Mouse (Mus musculus) MEL-GATA-1-ER (cell line): ENCODE results near the gene Zdhhc24.

ENCODE experiments used
- DNase-seq: peaks from one replicate; pipeline ENCODE4 v3.0.0-alpha.2; 2012; ENCODE audit warnings: low read depth; ENCODE audit errors: extremely low read depth

Zdhhc24 gene

DNA sequence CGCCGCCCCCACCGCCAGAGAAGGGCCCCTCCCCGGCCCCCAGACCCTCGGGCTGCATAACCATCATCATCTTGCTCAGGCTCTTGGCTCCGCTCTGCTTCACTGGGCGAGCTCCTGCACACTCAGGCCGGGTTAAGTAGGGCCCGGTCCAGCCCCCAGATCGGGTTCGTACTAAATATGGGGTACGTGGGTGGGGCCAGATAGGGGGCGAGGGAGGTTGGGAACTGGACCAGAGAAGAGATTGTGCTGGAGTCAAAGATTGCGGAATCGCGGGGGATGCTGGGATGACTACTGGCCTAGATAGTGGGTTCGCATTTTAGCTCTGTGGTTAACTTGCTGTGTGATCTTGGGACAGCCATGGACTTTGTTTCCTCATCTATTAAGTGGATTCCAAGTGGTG, 683 bp upstream of the Zdhhc24 start, which contains the start of gene Actn3:
TSS of gene Actn3 (minus strand) at position 125 of the 400 bp plus-strand sequence.
- DNase-seq: no peak

DNA sequence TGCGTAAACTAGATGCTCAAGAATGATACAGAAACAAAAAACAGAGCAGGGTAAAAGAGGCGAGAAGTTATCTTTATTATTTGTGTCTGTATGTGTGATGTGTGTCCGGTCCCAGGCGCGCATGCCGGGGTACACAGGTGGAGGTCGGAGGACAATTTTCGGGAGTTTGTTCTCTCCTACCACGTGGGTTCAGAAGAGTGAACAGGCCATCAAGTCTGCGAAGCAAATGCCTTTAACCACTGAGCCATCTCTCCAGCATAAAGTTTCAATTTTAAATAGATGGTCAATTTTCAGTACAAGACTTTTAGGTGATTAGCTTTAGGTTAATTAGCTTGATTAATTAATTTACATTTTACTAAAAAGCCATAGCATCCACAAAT, 846 bp downstream of the Zdhhc24 start:
- no peak for DNase-seq

- DNase-seq: no peak
These were observed 5.5 kb downstream of the Zdhhc24 start for GRCm38 (mm10) chr19:4883961-4884360.

- no peak for DNase-seq
These were observed 11.3 kb downstream of the Zdhhc24 start for GRCm38 (mm10) chr19:4889791-4890190.

GRCm38 (mm10) chr19:4891798-4892197, 13.3 kb downstream of the Zdhhc24 start:
- peak; percentile 64 for DNase-seq

- no peak for DNase-seq
These were observed 18.5 kb downstream of the Zdhhc24 start for GRCm38 (mm10) chr19:4896780-4897520.

DNA sequence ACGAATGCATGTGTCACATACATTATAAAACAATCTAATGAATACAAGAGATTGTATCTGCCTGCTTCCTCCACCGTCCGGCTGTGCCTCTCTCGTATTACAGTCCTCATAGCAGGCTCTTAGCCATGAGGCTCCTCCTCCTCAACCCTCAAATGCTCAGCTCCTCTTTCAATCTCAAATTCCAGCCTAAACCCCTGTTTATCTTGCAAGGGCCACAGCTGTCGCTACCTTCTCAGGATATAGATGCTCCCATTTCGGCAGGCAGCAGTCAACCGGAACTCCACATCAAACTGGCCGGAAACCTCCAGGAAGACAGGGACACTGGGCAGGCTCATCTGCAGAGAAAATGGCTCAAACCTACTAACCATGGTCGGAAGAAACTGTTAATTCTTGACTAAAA, 20.5 kb downstream of the Zdhhc24 start:
- no peak for DNase-seq

DNA sequence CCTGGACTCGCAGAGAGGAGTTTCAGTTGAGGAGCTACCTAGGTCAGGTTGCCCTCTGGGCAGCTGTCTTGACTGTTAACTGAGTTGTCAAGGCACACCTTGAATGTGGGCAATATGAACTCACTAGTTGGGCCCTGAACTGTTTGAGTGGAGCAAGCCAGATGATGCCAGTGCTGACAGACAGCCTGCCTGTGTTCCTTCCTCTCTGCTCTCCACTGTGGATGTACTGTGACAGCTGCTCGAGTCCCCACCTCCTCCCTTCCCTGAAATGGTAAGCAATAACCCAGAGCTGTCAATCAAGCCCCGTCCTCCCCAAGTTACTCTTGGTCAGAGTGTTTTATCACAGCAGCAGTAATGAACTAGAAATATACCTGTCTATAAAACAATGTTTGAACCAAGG, 21.4 kb downstream of the Zdhhc24 start:
- DNase-seq: no peak

DNA sequence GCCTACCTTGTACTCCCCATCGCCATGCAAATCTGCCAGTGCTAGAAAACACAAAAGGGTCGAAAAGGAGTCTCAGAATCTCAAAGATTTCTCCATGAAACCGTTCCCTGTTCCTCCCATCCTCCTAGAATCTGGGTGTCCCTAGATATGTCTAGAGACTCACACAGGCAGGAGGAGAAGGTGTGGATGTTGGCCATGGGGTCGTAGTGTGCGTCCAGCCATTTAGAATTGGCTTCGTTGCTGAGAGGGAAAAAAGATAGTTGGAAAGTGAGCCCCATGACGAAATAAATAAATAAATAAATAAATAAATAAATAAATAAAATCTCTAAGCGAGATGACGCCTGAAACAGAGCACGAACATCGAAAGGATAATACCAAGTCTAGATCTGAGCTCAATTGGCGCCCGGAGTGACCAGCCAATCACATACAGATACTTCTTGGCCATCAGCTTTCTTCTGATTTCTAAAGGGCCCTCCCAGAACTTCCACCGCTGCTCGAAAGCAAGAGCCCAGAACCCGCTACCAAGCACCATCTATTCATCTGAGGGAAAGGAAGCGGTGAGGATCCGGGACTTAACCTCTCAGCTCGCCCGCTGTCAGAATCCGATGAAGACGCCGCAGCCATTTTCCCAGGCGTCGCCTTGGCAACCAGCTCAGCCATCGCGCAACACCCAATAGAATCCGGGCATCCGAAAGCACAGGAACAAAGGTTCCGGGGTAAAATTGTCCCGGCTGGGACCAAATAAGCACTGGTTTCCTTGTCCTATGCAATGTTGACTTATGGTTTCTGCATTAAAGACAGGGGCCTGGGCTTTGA, 27.7 kb downstream of the Zdhhc24 start, which contains the start of gene Bbs1:
TSS of gene Bbs1 (minus strand) at position 650 of the 816 bp plus-strand sequence.
- no peak for DNase-seq

DNA sequence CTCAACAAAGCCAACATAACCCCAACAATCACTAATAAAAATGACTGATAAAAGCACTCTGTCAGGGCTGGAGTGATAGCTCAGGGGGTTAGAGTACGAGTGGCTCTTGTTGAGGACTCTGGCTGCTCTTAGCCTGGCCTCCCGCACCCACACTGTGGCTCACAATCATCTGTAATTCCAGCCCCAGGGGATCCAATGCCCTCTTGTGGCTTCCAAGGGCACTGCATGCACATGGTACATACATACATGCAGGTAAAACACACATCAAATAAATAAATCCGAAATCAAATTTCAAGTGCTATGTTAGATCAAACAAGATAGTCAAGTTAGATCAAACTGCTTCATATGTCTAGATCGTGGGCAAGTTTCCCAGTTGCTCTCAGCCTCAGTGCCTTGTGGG, 29.6 kb downstream of the Zdhhc24 start:
- DNase-seq: no peak

- DNase-seq: no peak
These were observed 30.9 kb downstream of the Zdhhc24 start for GRCm38 (mm10) chr19:4909376-4909775.

DNA sequence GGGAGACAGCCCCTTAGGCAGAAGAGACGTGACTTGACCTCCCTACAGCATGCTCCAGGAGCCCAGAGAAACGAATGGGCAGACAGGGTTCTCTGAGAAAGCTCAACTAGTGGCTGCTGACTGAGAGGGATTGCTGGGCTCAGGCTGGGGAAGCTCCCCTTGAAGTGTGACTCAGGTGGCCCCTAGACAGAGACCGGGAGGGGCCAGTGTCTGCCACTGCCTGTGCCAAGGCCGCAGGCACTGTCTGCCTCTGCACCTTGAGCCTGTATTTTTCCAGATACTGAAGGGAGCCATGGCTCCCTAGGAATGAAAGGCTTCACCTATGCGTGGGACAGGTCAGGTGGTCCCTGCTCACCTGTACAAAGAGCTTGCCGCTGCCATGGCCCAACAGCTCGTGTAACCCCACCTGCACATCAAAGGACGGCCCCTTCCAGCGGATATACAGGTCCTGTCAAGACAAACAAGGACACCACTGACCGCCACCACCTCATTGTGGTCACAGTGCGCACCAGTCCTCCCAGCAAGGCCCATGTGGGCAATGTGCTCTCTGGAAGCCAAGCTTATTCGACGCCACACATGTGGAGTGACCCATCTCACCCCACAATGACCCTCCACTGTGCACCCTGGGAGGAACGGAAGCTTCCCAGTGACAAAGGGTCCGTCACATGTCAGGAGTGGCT, 37.6 kb downstream of the Zdhhc24 start:
- DNase-seq: no peak

GRCm38 (mm10) chr19:4916827-4917226, 38.4 kb downstream of the Zdhhc24 start:
- no peak for DNase-seq

- no peak for DNase-seq
These were observed 41.2 kb downstream of the Zdhhc24 start for GRCm38 (mm10) chr19:4919652-4920051.

- no peak for DNase-seq
These were observed 46.8 kb downstream of the Zdhhc24 start for GRCm38 (mm10) chr19:4925121-4925860.

DNA sequence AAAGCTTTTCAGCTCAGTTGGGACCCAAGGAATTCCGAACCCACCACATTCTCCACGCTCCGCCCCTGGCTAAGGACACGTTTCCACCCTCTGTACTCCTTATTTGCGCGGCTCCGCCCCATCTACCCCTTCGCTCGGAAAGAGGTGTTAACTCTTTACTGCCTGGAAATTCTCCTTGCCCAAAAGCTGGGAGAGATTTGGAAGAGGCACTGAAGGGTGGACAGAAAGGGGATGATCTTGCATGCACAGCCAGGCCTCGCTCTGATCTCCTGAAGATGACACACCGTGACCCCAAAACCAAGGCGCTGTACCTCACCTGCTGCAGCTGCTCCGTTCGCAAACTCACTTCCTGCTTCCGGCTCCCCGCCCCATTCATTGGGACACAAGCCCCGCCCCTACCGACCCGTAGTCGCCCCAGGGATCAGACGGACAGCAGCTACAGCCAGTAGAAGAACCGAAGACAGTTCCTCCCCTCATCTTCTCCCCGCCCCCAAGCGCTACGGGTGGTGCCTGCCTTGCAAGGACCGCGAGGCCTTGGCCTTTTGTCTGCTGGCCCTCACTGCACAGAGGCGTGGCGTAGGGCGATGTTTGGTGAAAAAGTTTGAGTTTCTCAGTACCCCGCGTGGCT, 49.5 kb downstream of the Zdhhc24 start, which contains the start of gene Dpp3:
TSS of gene Dpp3 (minus strand) at position 384 of the 628 bp plus-strand sequence.
- peak; percentile 89 for DNase-seq

DNA sequence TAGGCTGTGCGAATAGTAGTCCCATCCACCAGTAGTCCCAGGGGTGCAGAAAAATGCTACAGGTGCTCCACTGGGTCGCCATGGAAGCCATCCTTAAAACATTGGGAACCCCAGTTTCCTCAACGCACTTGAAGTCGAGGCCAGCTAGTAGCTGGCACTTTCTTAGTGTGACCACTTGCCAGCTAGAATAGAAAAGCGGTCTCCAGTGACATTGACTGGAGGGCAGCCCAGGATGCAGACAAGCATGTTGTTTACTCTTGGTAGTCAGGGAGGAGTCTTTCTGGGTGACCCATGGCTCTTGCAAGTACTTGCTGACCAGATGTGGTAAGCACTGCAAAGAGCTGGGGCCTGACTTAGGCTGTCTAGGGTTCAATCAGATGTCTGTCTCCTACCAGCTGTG, 50.3 kb downstream of the Zdhhc24 start:
- DNase-seq: no peak
